Mouse (Mus musculus): ENCODE measurements at regions not wholly inside any gene's neighbourhood (a gene's known extent, or its start where the extent isn't known, plus 50 kb on each side); places are given as distances from the start of the nearest gene placed in this dataset.

- no peaks in the 10 kb centered on the region for H3K36me3 ChIP-seq (ENCODE audit: insufficient read depth)
- no peaks in the 10 kb centered on the region for H3K9me3 ChIP-seq (ENCODE audit: low read length)
- no peak for ATAC-seq
- no peak overlapping the region for H3K27ac ChIP-seq (ENCODE audit: low read depth, low read length)
- no peak overlapping the region for H3K4me2 ChIP-seq (ENCODE audit: low read depth)
- DNase-seq, result no peak
- H3K4me1 ChIP-seq (ENCODE audit: insufficient read depth), result no peaks in the 10 kb centered on the region
- no peak for TF ChIP-seq CTCF (IDR thresholded peaks at IDR 0.05; ENCODE audit: low read depth)
- no peak overlapping the region for H3K4me3 ChIP-seq (ENCODE audit: low read depth, low read length)
- H3K27me3 ChIP-seq (ENCODE audit: insufficient read depth, low read length), result no peaks in the 10 kb centered on the region
- 90% methylated on average over 5 of the region's 5 CpGs for WGBS
- H3K9ac ChIP-seq, result no peak overlapping the region
Measured at GRCm38 (mm10) chr6:117237096-117237495, 68.8 kb downstream of the Cxcl12 start.

DNA sequence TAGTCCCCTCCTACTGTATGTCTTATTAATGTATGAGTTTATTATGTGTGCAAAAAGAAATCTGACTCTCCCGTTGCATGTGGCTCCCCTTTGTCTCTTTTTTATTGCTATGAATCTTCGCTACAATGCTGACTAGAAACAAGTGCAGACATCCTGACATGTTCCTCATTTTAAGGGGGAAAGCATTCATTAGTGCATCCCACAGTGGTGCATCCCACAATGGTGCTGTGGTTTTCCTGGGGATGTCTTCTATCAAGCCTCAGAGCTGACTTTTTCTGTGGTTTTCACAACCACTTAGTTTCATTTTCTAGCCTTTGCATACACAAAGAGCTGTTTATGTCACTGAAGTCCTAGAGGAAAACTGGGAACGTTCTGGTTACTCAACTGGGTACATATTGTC, 72.9 kb downstream of the Cxcl12 start:
- no peak overlapping the region for H3K4me2 ChIP-seq (ENCODE audit: low read depth)
- no peak for TF ChIP-seq CTCF (IDR thresholded peaks at IDR 0.05; ENCODE audit: low read depth)
- no peaks in the 10 kb centered on the region for H3K27me3 ChIP-seq (ENCODE audit: insufficient read depth, low read length)
- no peak overlapping the region for H3K4me3 ChIP-seq (ENCODE audit: low read depth, low read length)
- H3K4me1 ChIP-seq (ENCODE audit: insufficient read depth), result no peaks in the 10 kb centered on the region
- no peaks in the 10 kb centered on the region for H3K36me3 ChIP-seq (ENCODE audit: insufficient read depth)
- ATAC-seq (no peak), DNase-seq (no peak)
- no peak overlapping the region for H3K27ac ChIP-seq (ENCODE audit: low read depth, low read length)
- H3K9me3 ChIP-seq (ENCODE audit: low read length), result no peaks in the 10 kb centered on the region
- 76% methylated on average over 3 of the region's 3 CpGs for WGBS
- H3K9ac ChIP-seq, result no peak overlapping the region

DNA sequence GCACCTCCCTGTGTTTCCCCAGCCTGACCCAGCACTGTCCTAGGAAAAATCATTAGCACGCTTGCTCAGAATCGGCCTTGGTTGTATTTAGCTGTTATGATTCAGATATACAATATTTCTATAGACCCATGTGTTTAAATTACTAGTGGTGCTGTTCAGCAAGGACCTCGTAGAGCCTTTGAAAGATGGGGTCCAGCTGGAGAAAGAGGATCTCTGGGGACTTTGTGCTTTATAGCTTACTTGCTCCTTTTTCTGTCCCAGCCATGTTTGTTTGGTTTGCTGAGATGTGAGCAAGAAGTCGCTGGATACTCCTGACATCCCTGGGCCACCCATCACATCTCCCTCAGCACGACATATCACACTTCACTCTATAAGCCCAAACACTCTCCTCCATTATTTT, 77.1 kb downstream of the Cxcl12 start:
- 95% methylated on average over 5 of the region's 5 CpGs for WGBS
- no peak for TF ChIP-seq CTCF (IDR thresholded peaks at IDR 0.05; ENCODE audit: low read depth)

DNA sequence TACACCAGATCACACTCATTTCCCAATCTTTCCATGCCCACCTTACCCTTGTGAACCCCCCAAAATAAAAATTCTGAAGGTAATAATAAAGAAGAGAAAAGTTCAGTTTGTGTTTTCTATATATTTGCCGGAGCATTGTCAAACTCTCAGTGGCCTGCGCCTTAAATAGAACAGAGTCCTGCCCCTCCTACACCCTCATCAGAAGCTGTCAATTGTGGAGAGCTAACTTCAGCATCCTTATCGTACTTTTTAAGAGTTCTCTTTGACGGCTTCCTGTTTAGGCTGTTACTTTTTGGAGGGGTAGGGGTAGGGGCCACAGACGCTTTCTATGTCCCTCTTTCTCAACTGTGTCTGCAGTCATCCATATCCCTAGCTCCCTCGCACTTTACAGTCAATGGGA, 77.5 kb downstream of the Cxcl12 start:
- WGBS, result 87% methylated on average over 6 of the region's 6 CpGs
- ATAC-seq, result no peak
- Histone ChIP-seq H3K9ac (no peak overlapping the region), H3K36me3 (ENCODE audit: insufficient read depth) (no peaks in the 10 kb centered on the region), H3K4me2 (ENCODE audit: low read depth) (no peak overlapping the region), H3K9me3 (ENCODE audit: low read length) (no peaks in the 10 kb centered on the region), H3K4me3 (ENCODE audit: low read depth, low read length) (no peak overlapping the region), H3K27me3 (ENCODE audit: insufficient read depth, low read length) (no peaks in the 10 kb centered on the region), H3K27ac (ENCODE audit: low read depth, low read length) (no peak overlapping the region), H3K4me1 (ENCODE audit: insufficient read depth) (no peaks in the 10 kb centered on the region)
- no peak for DNase-seq
- no peak for TF ChIP-seq CTCF (IDR thresholded peaks at IDR 0.05; ENCODE audit: low read depth)

More for the DNA sequence above, 77.1 kb downstream of the Cxcl12 start:
- Histone ChIP-seq H3K9ac (no peak overlapping the region), H3K27ac (ENCODE audit: low read depth, low read length) (no peak overlapping the region), H3K27me3 (ENCODE audit: insufficient read depth, low read length) (no peaks in the 10 kb centered on the region), H3K36me3 (ENCODE audit: insufficient read depth) (no peaks in the 10 kb centered on the region), H3K4me2 (ENCODE audit: low read depth) (no peak overlapping the region), H3K4me3 (ENCODE audit: low read depth, low read length) (no peak overlapping the region), H3K9me3 (ENCODE audit: low read length) (no peaks in the 10 kb centered on the region), H3K4me1 (ENCODE audit: insufficient read depth) (no peaks in the 10 kb centered on the region)
- no peak for ATAC-seq
- DNase-seq, result no peak

GRCm38 (mm10) chr6:117249230-117249921, 81.0 kb downstream of the Cxcl12 start:
- no peak overlapping the region for H3K4me3 ChIP-seq (ENCODE audit: low read depth, low read length)
- H3K27me3 ChIP-seq (ENCODE audit: insufficient read depth, low read length), result no peaks in the 10 kb centered on the region
- TF ChIP-seq CTCF (IDR thresholded peaks at IDR 0.05; ENCODE audit: low read depth), result peak; percentile 54
- H3K27ac ChIP-seq (ENCODE audit: low read depth, low read length), result no peak overlapping the region
- H3K9ac ChIP-seq, result no peak overlapping the region
- no peak overlapping the region for H3K4me2 ChIP-seq (ENCODE audit: low read depth)
- H3K9me3 ChIP-seq (ENCODE audit: low read length), result no peaks in the 10 kb centered on the region
- H3K36me3 ChIP-seq (ENCODE audit: insufficient read depth), result no peaks in the 10 kb centered on the region
- DNase-seq, result no peak
- WGBS, result 85% methylated on average over 18 of the region's 18 CpGs
- ATAC-seq, result no peak
- H3K4me1 ChIP-seq (ENCODE audit: insufficient read depth), result peaks cover under 1% of the 10 kb centered on the region; the same call in 1 of the 2 replicates

- H3K4me1 ChIP-seq (ENCODE audit: insufficient read depth), result peaks cover 5% of the 10 kb centered on the region; the same call in 1 of the 2 replicates
- DNase-seq, result no peak
Measured at GRCm38 (mm10) chr6:117250051-117250450, 81.7 kb downstream of the Cxcl12 start.

GRCm38 (mm10) chr6:117251383-117251925, 83.1 kb downstream of the Cxcl12 start:
- peak; percentile 49 for DNase-seq
- 46% methylated on average over 12 of the region's 12 CpGs for WGBS
- Histone ChIP-seq H3K4me3 (ENCODE audit: low read depth, low read length) (no peak overlapping the region), H3K27me3 (ENCODE audit: insufficient read depth, low read length) (no peaks in the 10 kb centered on the region), H3K4me1 (ENCODE audit: insufficient read depth) (peaks cover 5% of the 10 kb centered on the region; the same call in 1 of the 2 replicates), H3K9me3 (ENCODE audit: low read length) (no peaks in the 10 kb centered on the region), H3K27ac (ENCODE audit: low read depth, low read length) (peak overlapping the region; percentile 29; the same call in 1 of the 2 replicates), H3K36me3 (ENCODE audit: insufficient read depth) (no peaks in the 10 kb centered on the region), H3K4me2 (ENCODE audit: low read depth) (no peak overlapping the region), H3K9ac (no peak overlapping the region)
- TF ChIP-seq CTCF (IDR thresholded peaks at IDR 0.05; ENCODE audit: low read depth), result no peak
- peak; percentile 34 for ATAC-seq

More at GRCm38 (mm10) chr6:117250051-117250450, 81.7 kb downstream of the Cxcl12 start:
- TF ChIP-seq CTCF (IDR thresholded peaks at IDR 0.05; ENCODE audit: low read depth), result no peak
- H3K36me3 ChIP-seq (ENCODE audit: insufficient read depth), result no peaks in the 10 kb centered on the region
- no peak overlapping the region for H3K27ac ChIP-seq (ENCODE audit: low read depth, low read length)
- H3K9ac ChIP-seq, result no peak overlapping the region
- H3K4me3 ChIP-seq (ENCODE audit: low read depth, low read length), result no peak overlapping the region
- no peaks in the 10 kb centered on the region for H3K9me3 ChIP-seq (ENCODE audit: low read length)
- no peak for ATAC-seq
- 53% methylated on average over 2 of the region's 2 CpGs for WGBS
- H3K4me2 ChIP-seq (ENCODE audit: low read depth), result no peak overlapping the region
- H3K27me3 ChIP-seq (ENCODE audit: insufficient read depth, low read length), result no peaks in the 10 kb centered on the region

Data from forebrain, postnatal 0 days (tissue).